Mouse (Mus musculus): Measurements from ENCODE around the gene Ubtf.

The Ubtf gene

GRCm38 (mm10) chr11:102263211-102263610, 56.3 kb downstream of the Ubtf start:
- DNase-seq (ENCODE audit: low read depth, low spot score) = no peak

- no peak for DNase-seq (ENCODE audit: low read depth, low spot score)
Measured at GRCm38 (mm10) chr11:102258521-102258920, 61.0 kb downstream of the Ubtf start.

GRCm38 (mm10) chr11:102258095-102258494, 61.4 kb downstream of the Ubtf start:
- DNase-seq (ENCODE audit: low read depth, low spot score) = no peak

- no peak for DNase-seq (ENCODE audit: low read depth, low spot score)
Measured at GRCm38 (mm10) chr11:102257514-102257913, 62.0 kb downstream of the Ubtf start.
